Mouse (Mus musculus): Measurements from ENCODE around the gene Art4. TPM values are rescaled to one million over a fixed set of nuclear protein-coding genes. Genes with fewer than 3 reads are reported as not detected.
A peak's percentile ranks its signal among the peaks of the same experiment; 100 is the strongest.

The Art4 gene
- polyA plus RNA-seq, 1 experiment: not detected

- no peak for TF ChIP-seq POLR2AphosphoS2 (IDR thresholded peaks at IDR 0.05; ENCODE audit: insufficient read length, low read depth)
- no peak for TF ChIP-seq MYOG (IDR thresholded peaks at IDR 0.05; ENCODE audit: control insufficient read depth in 1 of 3, insufficient read depth in 1 of 3, insufficient read length in 2 of 3, low read depth in 2 of 3)
- no peak for TF ChIP-seq TCF12 (IDR thresholded peaks at IDR 0.05; ENCODE audit: insufficient read depth, poor library complexity, severe bottlenecking)
- no peak for TF ChIP-seq USF1 (IDR thresholded peaks at IDR 0.05; ENCODE audit: low read depth)
- TF ChIP-seq REST (IDR thresholded peaks at IDR 0.05; ENCODE audit: insufficient read depth, insufficient read length): no peak
- no peak for TF ChIP-seq SRF (IDR thresholded peaks at IDR 0.05; ENCODE audit: control insufficient read depth, insufficient read length, low read depth)
- TF ChIP-seq CEBPB (IDR thresholded peaks at IDR 0.05; ENCODE audit: insufficient read depth, poor library complexity, severe bottlenecking): peak; percentile 100
- TF ChIP-seq TCF3 (IDR thresholded peaks at IDR 0.05; ENCODE audit: insufficient read length, low read depth): no peak
- TF ChIP-seq MYOD1 (IDR thresholded peaks at IDR 0.05; ENCODE audit: control insufficient read depth in 1 of 3, insufficient read length in 2 of 3, low read depth in 2 of 3): no peak
- Histone ChIP-seq H3ac (ENCODE audit: control insufficient read depth, insufficient read length) (peak overlapping the region; percentile 53), H3K27me3 (ENCODE audit: control insufficient read depth, insufficient read depth, insufficient read length) (no peaks in the 10 kb centered on the region), H3K4me3 (peak overlapping the region; percentile 72), H3K4me2 (ENCODE audit: low read depth) (peak overlapping the region; percentile 82), H3K79me2 (ENCODE audit: control insufficient read depth, insufficient read depth) (peaks cover 18% of the 10 kb centered on the region), H3K36me3 (ENCODE audit: control insufficient read depth, insufficient read depth) (peaks cover 10% of the 10 kb centered on the region)
Observed at GRCm38 (mm10) chr6:136809077-136809476, 48.5 kb downstream of the Art4 start.

- H3K36me3 ChIP-seq (ENCODE audit: control insufficient read depth, insufficient read depth): peaks cover 6% of the 10 kb centered on the region
- H3K4me2 ChIP-seq (ENCODE audit: low read depth): peak overlapping the region; percentile 82
- H3K4me3 ChIP-seq: peak overlapping the region; percentile 72
- H3ac ChIP-seq (ENCODE audit: control insufficient read depth, insufficient read length): peak overlapping the region; percentile 53
- TF ChIP-seq REST (IDR thresholded peaks at IDR 0.05; ENCODE audit: insufficient read depth, insufficient read length): no peak
- TF ChIP-seq USF1 (IDR thresholded peaks at IDR 0.05; ENCODE audit: low read depth): no peak
- TF ChIP-seq MAX (IDR thresholded peaks at IDR 0.05; ENCODE audit: low read depth): no peak
- no peak for TF ChIP-seq MYOG (IDR thresholded peaks at IDR 0.05; ENCODE audit: control insufficient read depth in 1 of 3, insufficient read depth in 1 of 3, insufficient read length in 2 of 3, low read depth in 2 of 3)
- TF ChIP-seq E2F4 (IDR thresholded peaks at IDR 0.05; ENCODE audit: insufficient read depth): no peak
- no peak for TF ChIP-seq SRF (IDR thresholded peaks at IDR 0.05; ENCODE audit: control insufficient read depth, insufficient read length, low read depth)
- no peak for TF ChIP-seq TCF3 (IDR thresholded peaks at IDR 0.05; ENCODE audit: insufficient read length, low read depth)
- TF ChIP-seq MYOD1 (IDR thresholded peaks at IDR 0.05; ENCODE audit: control insufficient read depth in 1 of 3, insufficient read length in 2 of 3, low read depth in 2 of 3): no peak
- no peak for TF ChIP-seq POLR2AphosphoS2 (IDR thresholded peaks at IDR 0.05; ENCODE audit: insufficient read length, low read depth)
- no peak for TF ChIP-seq TCF12 (IDR thresholded peaks at IDR 0.05; ENCODE audit: insufficient read depth, poor library complexity, severe bottlenecking)
- no peak for TF ChIP-seq POLR2A (IDR thresholded peaks at IDR 0.05; ENCODE audit: insufficient read length, low read depth)
- no peak for TF ChIP-seq CEBPB (IDR thresholded peaks at IDR 0.05; ENCODE audit: insufficient read depth, poor library complexity, severe bottlenecking)
- H3K27me3 ChIP-seq (ENCODE audit: control insufficient read depth, insufficient read depth, insufficient read length): no peaks in the 10 kb centered on the region
- peaks cover 18% of the 10 kb centered on the region for H3K79me2 ChIP-seq (ENCODE audit: control insufficient read depth, insufficient read depth)
Observed at GRCm38 (mm10) chr6:136808631-136809046, 48.9 kb downstream of the Art4 start.

GRCm38 (mm10) chr6:136808014-136808417 is 49.5 kb downstream of the Art4 start, which contains the start of gene H2afj:
TSS of gene H2afj (plus strand) at chr6:136808244.
- TF ChIP-seq REST (IDR thresholded peaks at IDR 0.05; ENCODE audit: insufficient read depth, insufficient read length) (no peak), SRF (IDR thresholded peaks at IDR 0.05; ENCODE audit: control insufficient read depth, insufficient read length, low read depth) (peak; percentile 75), CEBPB (IDR thresholded peaks at IDR 0.05; ENCODE audit: insufficient read depth, poor library complexity, severe bottlenecking) (no peak), POLR2A (IDR thresholded peaks at IDR 0.05; ENCODE audit: insufficient read length, low read depth) (peak; percentile 59), MAX (IDR thresholded peaks at IDR 0.05; ENCODE audit: low read depth) (no peak), POLR2AphosphoS2 (IDR thresholded peaks at IDR 0.05; ENCODE audit: insufficient read length, low read depth) (peak; percentile 58), E2F4 (IDR thresholded peaks at IDR 0.05; ENCODE audit: insufficient read depth) (no peak)
- peak within 1 kb of the TSS; percentile 53 for H3ac ChIP-seq (ENCODE audit: control insufficient read depth, insufficient read length)
- peaks cover 18% of the 10 kb centered on the region for H3K79me2 ChIP-seq (ENCODE audit: control insufficient read depth, insufficient read depth)
- no peaks in the 10 kb centered on the region for H3K36me3 ChIP-seq (ENCODE audit: control insufficient read depth, insufficient read depth)
- H3K4me2 ChIP-seq (ENCODE audit: low read depth): peak within 1 kb of the TSS; percentile 82
- H3K4me3 ChIP-seq: peak within 1 kb of the TSS; percentile 72
- H3K27me3 ChIP-seq (ENCODE audit: control insufficient read depth, insufficient read depth, insufficient read length): no peaks in the 10 kb centered on the region

GRCm38 (mm10) chr6:136807395-136808013 is 50.0 kb downstream of the Art4 start:
- Histone ChIP-seq H3K4me3 (peak overlapping the region; percentile 72), H3K4me2 (ENCODE audit: low read depth) (peak overlapping the region; percentile 74), H3K27me3 (ENCODE audit: control insufficient read depth, insufficient read depth, insufficient read length) (no peaks in the 10 kb centered on the region), H3K79me2 (ENCODE audit: control insufficient read depth, insufficient read depth) (peaks cover 18% of the 10 kb centered on the region), H3K36me3 (ENCODE audit: control insufficient read depth, insufficient read depth) (no peaks in the 10 kb centered on the region), H3ac (ENCODE audit: control insufficient read depth, insufficient read length) (peak overlapping the region; percentile 53)
- TF ChIP-seq CEBPB (IDR thresholded peaks at IDR 0.05; ENCODE audit: insufficient read depth, poor library complexity, severe bottlenecking) (no peak), MAX (IDR thresholded peaks at IDR 0.05; ENCODE audit: low read depth) (no peak), REST (IDR thresholded peaks at IDR 0.05; ENCODE audit: insufficient read depth, insufficient read length) (no peak), MYOG (IDR thresholded peaks at IDR 0.05; ENCODE audit: control insufficient read depth in 1 of 3, insufficient read depth in 1 of 3, insufficient read length in 2 of 3, low read depth in 2 of 3) (no peak), E2F4 (IDR thresholded peaks at IDR 0.05; ENCODE audit: insufficient read depth) (no peak), USF1 (IDR thresholded peaks at IDR 0.05; ENCODE audit: low read depth) (no peak), MYOD1 (IDR thresholded peaks at IDR 0.05; ENCODE audit: control insufficient read depth in 1 of 3, insufficient read length in 2 of 3, low read depth in 2 of 3) (no peak), TCF12 (IDR thresholded peaks at IDR 0.05; ENCODE audit: insufficient read depth, poor library complexity, severe bottlenecking) (no peak), POLR2A (IDR thresholded peaks at IDR 0.05; ENCODE audit: insufficient read length, low read depth) (no peak), SRF (IDR thresholded peaks at IDR 0.05; ENCODE audit: control insufficient read depth, insufficient read length, low read depth) (no peak), TCF3 (IDR thresholded peaks at IDR 0.05; ENCODE audit: insufficient read length, low read depth) (no peak)

Measured in myocyte (in vitro differentiated cells).